Mouse (Mus musculus) stomach, embryonic 16.5 days (tissue): ENCODE data around the gene Defb45. TPM values are rescaled to one million over a fixed set of nuclear protein-coding genes. Genes with fewer than 3 reads are reported as not detected.

Experiments
- ATAC-seq: fragments of 200-750 bp; cut with Nextera tagmentation; 2 replicates; pipeline ENCODE4 v1.8.0; 2017; ENCODE audit warnings: moderate number of reproducible peaks, moderate TSS enrichment; ENCODE audit not compliant: insufficient read depth, low FRiP score
- H3K27ac ChIP-seq: fragments of 300-500 bp; sonication (generic); 2 replicates; pipeline ENCODE4 v1.5.1; 2014; ENCODE audit warnings: low read length
- H3K27me3 ChIP-seq: fragments of 300-500 bp; sonication (generic); 2 replicates; pipeline ENCODE4 v1.6.1; 2014; ENCODE audit warnings: low read length, control low read depth, mixed read lengths; ENCODE audit not compliant: control insufficient read depth, insufficient read depth
- H3K36me3 ChIP-seq: fragments of 300-500 bp; sonication (generic); 2 replicates; pipeline ENCODE4 v1.6.1; 2014; ENCODE audit warnings: low read length; ENCODE audit not compliant: control insufficient read depth, insufficient read depth
- H3K4me1 ChIP-seq: fragments of 300-500 bp; sonication (generic); 2 replicates; pipeline ENCODE4 v1.6.1; 2014; ENCODE audit warnings: low read length, control low read depth, mixed read lengths; ENCODE audit not compliant: control insufficient read depth, insufficient read depth
- H3K4me2 ChIP-seq: fragments of 300-500 bp; sonication (generic); 2 replicates; pipeline ENCODE4 v1.6.1; 2014; ENCODE audit warnings: low read depth, low read length, mixed read lengths
- H3K4me3 ChIP-seq: fragments of 300-500 bp; sonication (generic); replicated peaks from 2 replicates; pipeline ENCODE4 v1.5.1; 2014; ENCODE audit warnings: mild to moderate bottlenecking, low read length
- H3K9ac ChIP-seq: fragments of 300-500 bp; sonication (generic); 2 replicates; pipeline ENCODE4 v1.6.1; 2014; ENCODE audit warnings: low read length
- H3K9me3 ChIP-seq: fragments of 300-500 bp; sonication (generic); replicated peaks from 2 replicates; pipeline ENCODE4 v1.6.1; 2016; ENCODE audit warnings: low read length, control low read depth; ENCODE audit not compliant: control insufficient read depth
- WGBS: fragments of 180-500 bp; shearing (Covaris S2); extraction: QIAGEN DNeasy Blood & Tissue Kit; methylation state at CpG from one replicate; pipeline ENCODE4 v1.1.7; 2014; 5-methylcytosine and 5-hydroxymethylcytosine counted together
- polyA plus RNA-seq: library from polyadenylated mRNA; unstranded; fragments of >200 nt; fragmentation: Nextera tagmentation; extraction: Ambion mirVana; gene quantifications from 2 replicates; pipeline ENCODE4 v1.2.1, GENCODE M21; 2015

Defb45 gene
- polyA plus RNA-seq, 1 experiment from 2014 or later = not detected

DNA sequence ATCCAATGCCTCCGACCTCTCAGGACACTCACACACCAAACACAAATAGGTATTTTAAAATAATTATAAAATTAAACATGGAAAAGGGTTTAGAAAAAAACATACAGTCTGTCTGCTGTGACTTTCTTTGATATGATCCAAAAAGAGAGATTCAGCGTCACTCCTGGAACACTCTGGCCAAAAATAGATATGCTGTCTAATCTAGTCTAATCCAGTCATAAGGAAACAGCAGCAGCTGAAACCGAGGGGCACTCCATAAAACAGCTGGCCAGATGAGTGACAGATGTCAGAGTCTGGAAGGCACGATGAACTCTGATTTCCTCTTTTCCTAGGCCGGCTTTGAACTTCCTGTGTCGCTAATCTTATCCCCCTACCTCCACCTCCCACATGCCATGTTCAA, 17.3 kb upstream of the Defb45 start:
- no peak overlapping the region for H3K27ac ChIP-seq
- H3K9ac ChIP-seq = no peak overlapping the region
- ATAC-seq = no peak
- H3K36me3 ChIP-seq = no peaks in the 10 kb centered on the region
- 72% methylated on average over 6 of the region's 6 CpGs for WGBS
- H3K4me2 ChIP-seq = no peak overlapping the region
- H3K9me3 ChIP-seq = no peaks in the 10 kb centered on the region
- H3K27me3 ChIP-seq = no peaks in the 10 kb centered on the region
- H3K4me3 ChIP-seq = no peak overlapping the region
- no peaks in the 10 kb centered on the region for H3K4me1 ChIP-seq

DNA sequence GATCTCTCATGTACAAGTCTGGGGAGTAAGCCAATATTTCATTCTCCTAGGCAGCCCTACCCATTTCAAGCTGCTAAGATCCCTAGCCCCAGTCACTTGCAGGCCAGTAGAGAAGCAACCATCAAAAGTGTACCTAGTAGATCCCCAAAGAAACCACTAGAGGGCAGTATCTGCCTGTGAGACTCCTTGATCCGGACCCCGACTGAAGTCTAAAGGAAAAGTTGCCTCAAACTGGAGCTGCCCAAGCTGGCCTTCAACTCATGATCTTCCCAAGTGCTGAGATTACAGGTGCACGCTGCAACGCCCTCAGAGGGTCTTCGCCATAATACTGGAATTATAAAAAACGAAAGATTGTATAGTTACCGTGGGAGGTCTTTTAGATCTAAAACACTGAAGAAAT, 16.4 kb upstream of the Defb45 start:
- ATAC-seq = peak; percentile 76; the same call in 1 of the 2 replicates
- Histone ChIP-seq H3K9ac (no peak overlapping the region), H3K4me1 (no peaks in the 10 kb centered on the region), H3K36me3 (no peaks in the 10 kb centered on the region), H3K4me2 (no peak overlapping the region), H3K27ac (no peak overlapping the region), H3K27me3 (no peaks in the 10 kb centered on the region), H3K4me3 (no peak overlapping the region), H3K9me3 (no peaks in the 10 kb centered on the region)
- WGBS = 9% methylated on average over 7 of the region's 7 CpGs

GRCm38 (mm10) chr2:152612193-152612592, 13.0 kb upstream of the Defb45 start:
- WGBS = 36% methylated on average over 7 of the region's 8 CpGs
- H3K4me3 ChIP-seq = no peak overlapping the region
- H3K4me1 ChIP-seq = no peaks in the 10 kb centered on the region
- H3K9ac ChIP-seq = no peak overlapping the region
- no peaks in the 10 kb centered on the region for H3K9me3 ChIP-seq
- H3K36me3 ChIP-seq = no peaks in the 10 kb centered on the region
- H3K4me2 ChIP-seq = no peak overlapping the region
- ATAC-seq = no peak
- H3K27ac ChIP-seq = no peak overlapping the region
- H3K27me3 ChIP-seq = no peaks in the 10 kb centered on the region

DNA sequence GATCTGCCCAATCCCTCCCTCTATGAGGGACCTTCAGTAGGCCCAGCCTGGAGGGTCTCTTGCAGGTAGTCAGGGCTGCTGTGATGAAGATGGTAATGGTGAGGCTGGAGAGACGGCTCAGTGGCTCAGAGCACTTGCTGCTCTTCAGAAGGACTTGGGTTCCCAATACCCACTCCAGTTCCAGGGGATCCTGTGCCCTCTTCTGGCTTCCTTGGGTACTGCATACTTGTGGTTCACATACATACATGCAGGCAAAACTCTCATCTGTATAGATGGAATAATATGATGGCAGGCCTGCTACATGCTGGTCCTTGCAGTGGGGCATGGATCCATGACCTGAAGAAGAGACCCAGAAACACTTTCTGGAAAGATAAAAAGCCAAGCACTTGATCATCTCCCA, 9.5 kb upstream of the Defb45 start:
- H3K36me3 ChIP-seq = no peaks in the 10 kb centered on the region
- no peak for ATAC-seq
- H3K4me3 ChIP-seq = no peak overlapping the region
- WGBS = 94% methylated on average over 1 of the region's 1 CpGs
- no peaks in the 10 kb centered on the region for H3K27me3 ChIP-seq
- no peak overlapping the region for H3K9ac ChIP-seq
- no peaks in the 10 kb centered on the region for H3K9me3 ChIP-seq
- H3K4me1 ChIP-seq = no peaks in the 10 kb centered on the region
- no peak overlapping the region for H3K4me2 ChIP-seq
- no peak overlapping the region for H3K27ac ChIP-seq

DNA sequence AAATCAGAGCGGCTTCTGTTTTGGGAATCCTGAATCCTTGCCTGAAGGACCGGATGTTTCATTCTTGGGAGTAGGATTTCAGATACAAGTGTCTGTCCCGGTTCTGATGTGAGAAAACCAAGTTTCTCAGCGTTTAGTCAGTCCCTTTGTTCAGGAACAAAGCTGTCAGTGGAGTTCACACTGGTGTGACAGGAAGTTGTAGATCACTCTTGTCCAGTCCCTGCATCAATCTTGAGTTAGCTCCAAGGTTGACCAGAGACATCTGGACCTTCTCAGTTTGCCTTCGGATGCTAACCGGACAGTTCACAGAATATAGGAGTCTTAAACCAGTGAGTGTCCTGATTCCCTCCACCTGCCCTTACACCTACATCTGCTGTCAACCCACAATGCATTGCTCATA, 8.5 kb upstream of the Defb45 start:
- H3K9ac ChIP-seq = no peak overlapping the region
- H3K36me3 ChIP-seq = no peaks in the 10 kb centered on the region
- H3K27me3 ChIP-seq = no peaks in the 10 kb centered on the region
- H3K4me1 ChIP-seq = no peaks in the 10 kb centered on the region
- H3K27ac ChIP-seq = no peak overlapping the region
- no peak overlapping the region for H3K4me2 ChIP-seq
- no peaks in the 10 kb centered on the region for H3K9me3 ChIP-seq
- ATAC-seq = no peak
- 35% methylated on average over 6 of the region's 6 CpGs for WGBS
- no peak overlapping the region for H3K4me3 ChIP-seq

DNA sequence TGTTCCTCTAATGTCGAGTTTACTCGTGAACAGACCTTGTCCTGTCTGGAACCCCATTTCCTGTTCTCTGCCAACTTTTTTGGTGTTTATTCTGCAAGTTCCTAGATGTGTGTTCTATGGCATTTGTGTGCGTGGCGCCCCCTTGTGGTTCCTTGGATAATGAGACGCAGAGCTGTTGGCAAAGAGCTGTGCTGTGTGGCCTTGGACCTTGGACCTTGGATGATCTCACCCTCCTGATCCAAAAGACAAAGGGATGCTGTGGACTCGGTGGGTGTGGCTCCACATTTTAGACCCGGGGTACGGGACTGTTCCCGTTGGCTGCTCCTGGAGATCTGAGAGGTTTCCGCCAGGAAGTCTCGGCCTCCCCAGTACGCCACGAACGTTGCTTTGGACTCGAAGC, 4.9 kb upstream of the Defb45 start, which contains the start of gene Defb36:
Gene Defb36 (plus strand): TSS at position 271 of the 400 bp plus-strand sequence.
- no peak within 1 kb of the TSS for H3K4me2 ChIP-seq
- no peaks in the 10 kb centered on the region for H3K9me3 ChIP-seq
- no peak within 1 kb of the TSS for H3K4me3 ChIP-seq
- H3K36me3 ChIP-seq = no peaks in the 10 kb centered on the region
- no peak for ATAC-seq
- H3K9ac ChIP-seq = no peak within 1 kb of the TSS
- 82% methylated on average over 15 of the region's 15 CpGs for WGBS
- H3K27me3 ChIP-seq = no peaks in the 10 kb centered on the region
- no peaks in the 10 kb centered on the region for H3K4me1 ChIP-seq
- H3K27ac ChIP-seq = no peak within 1 kb of the TSS

DNA sequence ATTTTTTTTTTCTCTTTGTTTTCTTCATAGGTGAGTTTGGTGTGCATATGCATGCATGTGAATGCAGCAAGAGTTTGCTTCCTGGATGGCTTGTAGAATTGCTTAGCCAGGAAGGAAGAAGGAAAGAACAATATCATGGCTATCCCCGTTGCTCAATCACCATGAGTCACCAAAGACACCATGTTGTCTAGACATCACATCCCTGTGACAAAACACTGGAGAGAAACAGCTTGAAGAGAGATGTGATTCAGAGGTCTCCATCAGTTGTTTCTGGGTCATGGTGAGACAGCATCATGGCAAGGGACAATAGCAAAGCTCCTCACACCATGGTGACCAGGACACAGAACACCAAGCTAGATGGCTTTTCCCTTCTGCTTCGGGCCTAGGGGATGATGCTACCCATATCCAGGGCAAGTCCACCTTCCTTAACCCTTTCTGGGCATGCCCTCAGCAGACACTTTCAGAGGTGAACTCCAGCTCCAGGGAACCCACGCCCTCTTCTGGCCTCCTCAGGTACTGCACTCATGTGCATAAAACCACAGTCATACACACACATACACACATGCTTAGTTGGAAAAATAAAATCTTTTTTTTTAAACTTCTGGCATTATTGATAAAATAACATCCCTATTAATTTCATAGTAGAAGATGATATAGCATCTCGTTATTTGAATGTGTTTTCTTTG, 2.2 kb upstream of the Defb45 start:
- H3K4me1 ChIP-seq = no peaks in the 10 kb centered on the region
- no peak overlapping the region for H3K4me3 ChIP-seq
- H3K27me3 ChIP-seq = no peaks in the 10 kb centered on the region
- H3K4me2 ChIP-seq = no peak overlapping the region
- 73% methylated on average over 4 of the region's 4 CpGs for WGBS
- H3K36me3 ChIP-seq = no peaks in the 10 kb centered on the region
- H3K9me3 ChIP-seq = no peaks in the 10 kb centered on the region
- ATAC-seq = no peak
- H3K9ac ChIP-seq = no peak overlapping the region
- H3K27ac ChIP-seq = no peak overlapping the region

DNA sequence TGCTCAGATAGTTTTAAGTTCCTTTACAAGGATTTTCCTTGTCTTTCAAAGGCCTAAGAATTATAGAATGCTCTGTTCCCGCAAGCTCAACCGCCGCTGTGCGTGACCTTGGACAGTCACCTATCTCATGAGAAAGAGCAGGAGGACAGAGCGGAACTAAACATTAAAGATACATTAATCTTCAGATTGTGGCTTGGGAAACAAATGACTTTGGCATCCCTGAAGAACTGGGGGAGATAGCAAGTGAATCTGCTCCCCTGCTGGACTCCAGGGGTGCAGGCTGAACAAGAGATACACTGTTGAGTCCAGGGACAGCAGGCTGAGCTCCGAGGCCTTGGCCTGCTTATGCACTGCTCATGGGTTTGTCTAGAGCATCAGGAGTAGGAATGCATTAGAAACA, 877 bp upstream of the Defb45 start:
- no peaks in the 10 kb centered on the region for H3K9me3 ChIP-seq
- no peak overlapping the region for H3K27ac ChIP-seq
- no peak for ATAC-seq
- H3K4me2 ChIP-seq = no peak overlapping the region
- H3K4me1 ChIP-seq = no peaks in the 10 kb centered on the region
- no peaks in the 10 kb centered on the region for H3K36me3 ChIP-seq
- no peak overlapping the region for H3K9ac ChIP-seq
- H3K27me3 ChIP-seq = no peaks in the 10 kb centered on the region
- 55% methylated on average over 6 of the region's 6 CpGs for WGBS
- H3K4me3 ChIP-seq = no peak overlapping the region

DNA sequence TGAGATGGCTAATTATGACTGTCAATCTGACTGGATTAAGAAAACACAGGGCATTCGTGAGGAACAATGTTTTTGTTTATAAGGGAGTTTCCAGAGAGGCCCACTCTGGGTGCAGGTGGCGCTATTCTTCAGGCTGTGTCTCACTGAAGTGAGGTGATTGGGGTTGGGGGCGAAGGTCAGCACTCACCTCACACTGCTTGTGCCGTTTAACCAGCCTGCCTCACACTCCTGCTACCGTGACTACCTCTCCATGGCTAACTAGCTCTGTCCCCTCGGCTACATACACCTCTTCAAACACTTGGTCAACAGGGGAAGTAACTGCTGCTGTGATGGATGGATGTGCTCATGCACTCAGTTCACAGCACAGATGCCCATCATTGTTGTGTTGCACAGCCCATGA, 10.2 kb downstream of the Defb45 start:
- WGBS = 32% methylated on average over 6 of the region's 6 CpGs
- no peak overlapping the region for H3K4me2 ChIP-seq
- no peaks in the 10 kb centered on the region for H3K27me3 ChIP-seq
- no peaks in the 10 kb centered on the region for H3K9me3 ChIP-seq
- no peak overlapping the region for H3K27ac ChIP-seq
- no peak overlapping the region for H3K4me3 ChIP-seq
- no peak overlapping the region for H3K9ac ChIP-seq
- H3K36me3 ChIP-seq = no peaks in the 10 kb centered on the region
- ATAC-seq = no peak
- no peaks in the 10 kb centered on the region for H3K4me1 ChIP-seq
